Mouse (Mus musculus) CH12F3 (cell line): ENCODE measurements around the gene Crb3.
"Not testable (repeated sequence)": the region's sequence is repeated elsewhere in the genome, so short reads cannot be mapped to it uniquely, and the experiment has no call there.

Source experiments
- in situ Hi-C: fragments of 300-500 bp; cut with MboI; formaldehyde crosslinking; loops from 2 replicates; pipeline ENCODE4 v1.14.3; 2020; ENCODE audit warnings: low sequenced_read_pairs

The Crb3 gene

DNA sequence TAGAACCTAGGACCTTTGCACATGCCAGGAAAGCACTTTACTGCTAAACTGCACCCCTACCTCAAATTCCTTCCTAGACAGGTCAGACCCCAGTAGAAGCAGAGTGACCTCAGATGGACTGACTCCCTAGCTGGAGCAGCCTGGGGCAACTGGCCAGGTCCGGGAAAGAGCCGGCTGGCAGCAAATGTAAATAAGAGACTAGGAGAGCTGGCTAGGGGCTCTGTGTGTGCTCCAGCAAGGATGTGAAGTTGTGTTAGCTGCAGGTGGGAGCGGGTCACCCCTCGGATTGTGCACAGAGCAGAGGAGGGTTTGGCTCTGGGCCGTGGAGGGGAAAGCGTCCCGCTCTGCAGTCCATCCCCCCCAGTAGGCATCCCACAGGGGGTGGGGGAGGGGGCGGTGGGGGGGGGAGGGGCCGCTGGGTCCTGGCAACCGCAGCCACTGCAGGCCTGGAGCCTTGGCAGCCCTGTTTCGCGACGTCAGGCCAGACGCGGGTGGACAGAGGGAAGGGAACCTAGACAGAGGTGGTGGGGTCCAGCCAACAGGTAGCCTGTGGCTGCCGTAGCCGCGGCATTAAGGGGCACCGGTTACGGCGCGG lies at the start of gene Crb3:
Gene Crb3 (plus strand): TSS at position 215 of the 595 bp plus-strand sequence.
- in situ Hi-C loops: no loop called here

DNA sequence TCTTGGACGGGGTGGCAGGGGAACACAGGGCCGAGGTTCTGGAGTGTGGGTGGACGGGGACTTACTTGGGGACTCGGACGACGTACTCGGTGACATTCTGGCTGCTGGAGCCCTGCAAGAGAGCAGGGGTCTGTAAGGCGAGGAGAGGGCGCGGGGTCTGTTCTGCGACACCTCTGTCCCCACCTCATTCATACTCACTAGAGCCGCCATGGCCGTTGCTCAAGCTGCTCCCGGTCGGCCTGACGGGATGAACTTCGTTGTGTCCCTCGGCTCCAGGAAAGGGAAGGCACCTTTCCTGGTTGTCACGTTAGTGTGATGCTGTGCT lies 48.0 kb upstream of the Crb3 start:
- in situ Hi-C loops: no loop called here

DNA sequence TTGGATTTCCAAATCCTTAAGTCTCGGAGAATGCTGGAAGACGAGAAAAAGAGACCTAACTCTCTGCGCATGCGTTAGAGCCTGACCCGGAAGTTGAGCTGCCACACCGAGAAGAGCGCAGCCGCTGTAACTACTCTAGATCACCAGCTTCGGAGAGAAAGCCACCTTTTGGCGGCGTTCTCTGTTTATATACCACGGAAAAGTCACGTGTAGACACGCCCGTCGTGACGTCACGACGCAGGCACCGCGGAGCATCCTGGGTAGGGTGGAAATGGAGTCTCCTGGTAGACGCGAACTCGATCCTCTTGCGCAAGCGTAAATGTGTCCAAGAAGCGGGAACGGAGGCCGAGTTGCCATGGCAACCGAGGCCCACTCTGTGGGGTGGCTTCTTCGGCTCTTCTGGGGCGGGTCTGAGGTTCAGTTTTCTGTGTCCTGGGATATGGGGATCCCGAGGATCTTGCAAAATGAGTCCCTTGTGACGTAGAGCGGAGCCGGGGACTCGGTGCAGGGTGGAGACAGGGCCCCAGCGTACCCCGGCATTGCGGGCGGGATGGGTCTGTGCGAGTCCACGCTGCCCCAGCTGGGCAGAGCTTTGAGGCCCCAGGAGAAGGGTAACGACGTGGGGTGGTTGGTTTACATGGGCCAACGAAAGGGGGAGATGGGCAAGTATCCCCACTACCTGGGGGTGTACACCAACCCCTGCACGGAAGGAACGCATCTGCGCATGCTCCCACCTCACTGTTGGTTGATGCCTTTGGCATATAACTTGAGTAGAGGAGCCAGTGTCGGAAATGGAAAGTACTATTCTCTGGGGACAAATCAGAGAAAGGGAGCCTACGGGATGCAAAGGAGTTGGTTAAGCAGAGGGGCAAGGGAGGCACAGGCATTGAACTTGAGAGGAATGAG lies 47.4 kb upstream of the Crb3 start, which contains the start of the genes Gtf2f1 and Gm17949:
Gene Gtf2f1 (minus strand): TSS at position 53 of the 906 bp plus-strand sequence.
Gene Gm17949 (plus strand): TSS at position 234 of the 906 bp plus-strand sequence.
- in situ Hi-C loops: no loop called here

DNA sequence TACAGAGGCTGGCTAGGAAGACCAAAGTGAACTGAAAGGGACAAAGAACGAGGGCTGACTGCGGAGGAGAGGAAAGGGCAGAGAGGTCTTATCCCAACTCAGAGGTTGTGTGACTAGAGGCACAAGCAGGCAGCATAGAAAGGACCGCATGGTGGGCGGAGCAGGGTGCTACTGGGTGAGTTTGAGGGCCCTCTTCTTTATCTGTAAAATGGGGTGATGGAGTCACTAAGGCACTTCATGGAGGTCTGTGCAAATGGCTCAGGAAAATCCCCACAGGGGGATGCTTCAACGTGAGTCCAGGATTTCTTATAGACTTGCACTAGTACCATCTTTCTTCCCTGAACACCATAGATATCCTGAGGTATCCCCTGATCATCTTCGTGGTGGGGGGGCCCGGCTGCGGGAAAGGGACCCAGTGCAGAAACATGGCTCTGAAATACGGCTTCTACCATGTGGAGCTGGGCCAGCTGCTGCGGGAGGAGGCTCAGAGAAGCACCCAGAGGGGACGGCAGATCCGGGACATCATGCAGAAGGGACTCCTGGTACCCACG lies 46.6 kb upstream of the Crb3 start:
- in situ Hi-C loops: no loop called here

DNA sequence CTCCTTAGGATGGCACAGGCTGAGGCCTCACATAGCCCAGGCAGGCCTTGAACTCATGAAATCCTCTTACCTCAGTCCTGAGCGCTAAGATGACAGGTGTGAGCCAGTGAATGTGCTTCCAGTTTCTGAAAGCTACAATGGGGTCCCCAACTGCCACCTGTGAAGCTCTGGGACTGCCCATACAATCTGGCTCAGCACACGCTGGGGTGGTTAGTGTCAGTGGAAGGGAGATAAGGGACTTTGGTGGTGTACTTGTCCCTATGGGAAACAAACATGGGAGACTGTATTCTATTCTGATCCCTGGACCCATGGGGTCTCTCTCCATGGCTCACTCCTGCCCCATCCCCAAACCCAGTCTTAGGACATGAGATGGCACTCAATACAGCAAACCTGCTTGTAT lies 39.2 kb upstream of the Crb3 start:
- in situ Hi-C loops: no loop called here

DNA sequence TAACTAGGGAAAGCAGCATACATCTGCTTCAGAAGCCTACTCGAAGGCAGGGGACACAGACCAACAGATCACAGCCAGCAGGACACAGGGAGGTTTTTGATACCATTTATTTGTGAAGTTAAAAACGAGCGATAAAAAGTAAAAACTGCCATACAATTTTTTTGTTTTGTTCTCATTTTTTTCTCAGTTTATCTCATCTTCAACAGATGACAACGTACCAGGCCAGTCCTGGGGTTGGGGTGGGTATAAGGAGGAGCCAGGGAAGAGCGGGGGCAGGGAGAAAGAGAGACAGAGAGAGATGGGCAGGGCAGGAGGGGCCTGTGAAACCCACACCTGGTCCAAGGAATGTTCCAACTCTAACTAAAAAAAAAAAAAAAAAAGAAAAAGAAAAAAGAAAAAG lies 37.9 kb upstream of the Crb3 start:
- in situ Hi-C loops: no loop called here

DNA sequence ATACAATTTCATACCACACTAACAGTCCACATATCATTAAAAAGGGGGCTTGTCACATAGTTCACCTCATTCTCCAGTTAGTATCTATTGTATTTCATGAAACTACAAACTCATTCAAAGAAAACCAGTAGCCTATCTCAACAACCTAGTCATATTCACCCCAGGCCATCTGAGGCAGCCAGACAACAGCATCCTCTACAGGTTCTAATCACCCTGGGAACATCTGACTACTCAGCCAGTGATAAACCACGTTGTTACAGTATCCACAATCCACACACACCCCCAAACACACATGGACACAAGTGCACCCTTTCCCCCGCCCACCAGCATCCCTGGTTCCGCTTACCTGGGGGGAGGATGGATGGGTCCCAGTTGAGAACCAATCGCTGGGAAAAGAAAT lies 31.4 kb upstream of the Crb3 start:
- in situ Hi-C loops: no loop called here

DNA sequence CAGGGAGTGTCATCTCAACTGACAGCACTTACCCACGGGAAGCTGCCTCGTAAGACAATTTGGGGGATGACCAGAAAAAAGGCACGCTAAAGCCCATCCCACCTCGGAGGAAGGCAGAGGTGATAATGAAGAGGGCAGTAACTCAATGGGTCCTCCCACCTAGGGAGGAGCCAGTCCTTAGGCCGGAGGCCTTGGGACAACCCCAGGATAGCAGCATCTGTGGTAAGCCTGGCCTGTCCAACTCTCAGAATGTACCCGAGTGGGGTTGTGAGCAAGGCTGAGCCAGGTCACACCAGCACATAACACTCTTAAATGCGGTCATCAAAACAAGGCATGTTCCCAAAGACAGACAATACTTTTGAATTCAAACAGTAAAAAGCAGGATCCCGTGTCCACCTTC lies 29.2 kb upstream of the Crb3 start:
- in situ Hi-C loops: no loop called here

DNA sequence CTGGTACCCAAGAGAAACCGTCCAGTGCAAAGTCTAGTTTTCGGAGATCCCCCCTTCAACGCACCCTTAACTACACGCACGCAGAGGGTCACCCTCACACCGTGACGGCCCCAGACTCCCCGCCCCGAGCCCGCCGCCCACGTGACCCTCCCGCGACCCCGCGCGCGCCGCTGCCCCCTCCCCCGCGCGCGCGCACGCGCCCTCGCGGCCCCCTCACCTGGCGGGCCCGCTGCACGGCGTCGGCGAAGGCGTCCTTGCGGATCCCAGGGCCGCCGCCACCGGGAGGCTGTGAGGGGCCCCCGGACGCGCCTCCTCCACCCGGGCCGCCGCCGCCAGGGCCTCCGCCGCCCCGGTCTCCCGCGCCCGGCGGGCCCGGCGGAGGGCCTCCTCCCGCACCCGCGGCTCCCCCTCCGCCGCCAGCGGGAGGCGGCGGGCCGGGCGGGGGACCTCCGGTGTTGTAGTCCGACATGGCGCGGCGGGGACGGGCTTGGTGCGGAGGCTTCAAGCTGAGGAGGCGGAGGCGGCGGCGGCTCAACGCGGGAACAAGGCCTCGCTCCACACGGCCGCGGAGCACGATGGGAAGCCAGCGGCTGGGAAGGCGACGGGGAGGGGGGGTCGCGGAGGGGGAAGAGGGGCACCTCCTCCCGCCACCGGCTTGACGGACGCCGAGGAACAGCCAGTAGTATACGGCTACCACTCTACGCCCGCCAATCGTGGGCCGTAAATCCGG lies 27.8 kb upstream of the Crb3 start, which contains the start of gene Khsrp:
Gene Khsrp (minus strand): TSS at position 592 of the 730 bp plus-strand sequence.
- in situ Hi-C loops: no loop called here

DNA sequence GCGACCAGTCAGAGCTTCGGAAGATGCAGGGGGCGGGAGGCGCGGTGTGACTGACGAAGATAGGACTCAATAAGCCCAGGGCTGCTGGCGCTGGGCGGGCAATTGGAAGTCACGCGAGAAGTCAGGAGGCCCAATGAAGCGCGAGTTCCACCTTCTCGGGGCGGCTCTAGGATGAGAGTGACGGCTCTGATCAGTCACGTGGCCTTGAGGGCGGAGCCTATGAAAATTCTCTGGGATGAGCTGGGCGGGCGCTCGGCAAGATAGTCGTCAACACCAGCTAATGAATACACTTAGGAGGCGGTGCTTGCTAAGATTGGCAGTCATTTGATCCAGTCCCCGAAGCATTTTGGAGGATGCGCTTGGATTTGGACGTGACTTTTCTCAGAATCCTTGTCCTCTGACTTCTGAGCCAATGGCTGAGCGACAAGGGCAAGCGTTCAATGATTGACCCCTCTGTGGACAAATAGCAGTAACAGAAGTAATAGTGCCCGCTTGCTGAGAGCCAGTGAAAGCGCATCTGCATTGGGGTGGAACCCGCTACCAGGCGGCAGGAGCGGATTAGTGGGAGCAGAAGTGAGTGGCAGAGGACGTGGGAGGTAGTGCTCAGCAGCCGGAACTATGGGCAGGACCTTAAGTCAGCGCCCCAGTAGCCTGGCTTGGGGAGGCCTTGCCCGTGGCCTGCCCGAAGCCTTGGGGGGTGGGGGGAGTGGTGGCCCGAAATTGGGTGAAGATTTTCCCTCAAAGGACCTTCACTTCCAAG lies 27.1 kb upstream of the Crb3 start:
- in situ Hi-C loops: no loop called here

DNA sequence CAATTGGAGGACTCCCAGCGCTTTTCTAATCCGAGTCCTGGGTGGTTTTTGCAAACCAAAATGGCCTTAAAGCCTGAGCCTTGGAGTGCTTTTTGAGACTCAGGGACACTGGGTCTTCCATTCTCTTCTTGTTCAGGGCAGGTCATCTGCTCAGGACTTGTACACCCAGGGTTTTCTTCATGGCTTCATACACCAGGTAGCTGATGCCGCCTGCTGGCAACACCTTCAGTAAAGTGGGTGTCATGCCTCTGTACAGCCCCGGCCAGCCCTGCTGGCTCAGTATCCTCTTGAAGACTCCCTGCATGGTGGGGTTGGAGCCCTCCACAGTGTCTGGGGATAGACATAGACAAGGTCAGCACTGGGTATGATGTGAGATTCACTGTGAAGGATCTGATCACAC lies 26.1 kb upstream of the Crb3 start:
- in situ Hi-C loops: no loop called here

DNA sequence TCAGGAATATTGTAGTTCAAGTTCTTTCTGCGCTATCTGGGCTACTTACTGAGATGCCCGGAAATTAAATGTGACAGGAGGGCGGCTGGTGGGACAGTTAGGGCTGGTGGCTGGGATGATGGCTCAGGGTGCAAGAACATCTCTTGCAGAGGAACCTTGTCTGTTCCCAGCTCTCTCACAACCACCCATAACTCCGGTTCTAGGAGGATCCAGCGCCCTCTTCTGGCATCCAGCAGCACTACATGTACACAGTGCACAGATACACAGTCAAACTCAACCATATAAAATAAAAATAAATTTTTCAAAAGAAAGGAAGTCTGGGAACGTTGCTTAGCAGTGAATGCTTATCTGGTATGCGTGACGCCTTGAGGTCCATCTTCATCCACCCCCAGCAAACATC lies 19.9 kb upstream of the Crb3 start:
- in situ Hi-C loops: no loop called here

DNA sequence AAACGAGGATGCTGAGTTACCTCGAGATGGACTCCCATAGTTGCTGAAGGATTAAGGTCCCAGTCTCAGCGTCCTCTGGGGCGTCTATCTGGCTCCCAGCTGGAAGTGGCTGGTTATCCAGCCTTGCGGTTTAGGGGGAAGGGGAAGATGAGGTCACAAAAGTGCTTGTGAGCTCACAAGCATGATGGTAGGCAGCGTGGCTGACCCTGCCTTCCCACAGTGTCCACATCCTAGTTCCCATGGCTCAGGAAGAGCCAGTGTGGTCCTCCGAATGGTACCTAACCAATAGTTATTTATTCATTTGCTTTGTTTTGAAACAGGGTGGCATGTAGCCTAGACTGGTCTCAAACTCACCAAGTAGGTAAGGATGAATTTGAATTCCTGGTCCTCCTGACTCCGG lies 17.4 kb upstream of the Crb3 start, which contains the start of gene Slc25a41:
Gene Slc25a41 (minus strand): TSS at position 101 of the 400 bp plus-strand sequence.
- in situ Hi-C loops: no loop called here

DNA sequence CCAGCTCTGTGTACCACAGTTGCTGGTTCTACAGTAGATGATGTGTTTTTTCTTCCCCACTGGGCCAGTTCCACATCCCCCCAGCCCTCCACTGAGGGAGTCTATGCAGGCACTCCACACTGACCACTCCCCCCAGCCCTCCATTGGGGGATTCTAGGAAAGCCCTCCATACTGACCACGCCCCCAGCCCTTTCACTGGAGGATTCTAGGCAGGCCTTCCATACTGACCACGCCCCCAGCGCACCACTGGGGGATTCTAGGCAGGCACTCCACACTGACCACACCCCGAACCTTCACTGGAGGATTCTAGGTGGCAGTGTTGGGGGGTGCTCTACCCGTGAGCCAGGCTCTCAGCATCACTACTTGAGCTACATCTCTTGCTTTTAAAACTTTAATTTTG lies 11.5 kb upstream of the Crb3 start:
- in situ Hi-C loops: no loop called here

DNA sequence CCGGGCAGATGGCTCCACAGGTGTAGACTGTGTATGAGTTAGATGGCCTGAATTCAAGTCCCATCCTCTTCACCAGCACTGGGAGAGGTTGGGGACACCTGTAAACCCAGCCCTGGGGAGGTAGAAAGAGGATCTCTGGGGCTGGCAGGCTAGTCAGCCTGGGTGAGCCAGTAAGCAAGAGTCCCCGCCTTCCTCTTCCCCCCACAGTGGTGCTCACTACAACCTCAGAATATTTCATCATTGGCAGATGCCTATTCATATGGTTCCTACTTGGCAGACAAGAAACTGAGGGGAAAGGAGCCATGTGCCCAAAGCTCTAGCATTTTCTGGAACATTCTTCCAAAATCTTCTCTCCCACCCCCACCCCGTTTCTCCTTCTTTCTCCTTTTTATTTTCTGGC lies 10.1 kb upstream of the Crb3 start:
- in situ Hi-C loops: no loop called here

DNA sequence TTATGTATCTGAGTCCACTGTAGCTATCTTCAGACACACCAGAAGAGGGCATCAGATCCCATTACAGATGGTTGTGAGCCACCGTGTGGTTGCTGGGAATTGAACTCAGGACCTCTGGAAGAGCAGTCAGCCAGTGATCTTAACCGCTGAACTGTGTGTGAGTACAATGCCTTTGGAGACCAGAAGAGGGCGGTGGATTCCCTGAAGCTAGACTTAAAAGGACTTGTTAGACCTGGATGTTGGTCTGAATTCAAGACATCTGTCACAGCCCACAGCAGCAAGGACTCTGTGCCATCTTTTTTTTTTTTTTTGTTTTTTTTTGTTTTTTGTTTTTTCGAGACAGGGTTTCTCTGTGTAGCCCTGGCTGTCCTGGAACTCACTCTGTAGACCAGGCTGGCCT lies 7.2 kb upstream of the Crb3 start:
- in situ Hi-C loops: not testable (repeated sequence)

DNA sequence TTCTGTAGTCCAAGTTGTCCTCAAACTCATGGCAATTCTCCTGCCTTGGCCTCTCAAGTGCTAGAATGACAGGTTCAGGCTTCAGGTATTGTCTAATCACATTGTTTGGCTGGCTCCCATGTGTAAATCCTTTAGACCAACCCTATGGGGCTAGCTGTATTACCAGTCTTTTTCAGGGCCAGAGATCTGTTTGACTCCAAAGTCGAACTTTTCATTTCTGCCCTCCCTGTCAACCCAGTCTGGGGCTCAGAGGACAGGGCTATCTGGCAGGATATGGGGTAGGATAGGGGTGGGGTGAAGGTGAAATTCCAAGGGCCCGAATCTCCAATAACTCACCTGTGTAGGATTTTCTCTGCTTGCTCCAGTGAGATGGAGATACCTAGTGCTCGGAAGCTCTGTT lies 2.7 kb upstream of the Crb3 start:
- in situ Hi-C loops: no loop called here

DNA sequence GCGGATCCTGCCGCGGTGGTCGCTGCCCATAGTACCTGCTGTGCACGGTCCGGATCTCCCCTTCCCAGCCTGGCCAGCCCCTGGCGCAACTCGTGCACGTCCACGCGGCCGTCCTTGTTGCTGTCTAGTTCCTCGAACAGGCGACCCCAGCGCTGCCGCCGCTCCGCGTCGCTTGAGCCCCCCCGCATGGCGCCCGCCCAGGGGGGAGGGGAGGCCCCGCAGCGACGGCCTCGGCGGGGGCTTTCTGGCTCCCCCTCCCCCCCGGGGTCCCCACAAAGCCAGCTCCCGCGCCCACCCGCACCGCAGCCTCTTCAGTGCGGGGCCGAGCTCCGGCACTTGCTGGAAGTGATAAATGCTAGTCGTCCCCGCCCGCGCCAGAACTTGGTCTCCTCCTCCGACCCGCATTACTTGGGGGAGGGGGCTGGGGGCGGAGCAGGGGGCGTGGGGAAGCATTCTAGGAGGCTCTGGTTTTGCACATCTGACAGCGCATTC lies 627 bp downstream of the Crb3 start, which contains the start of gene Slc25a23:
Gene Slc25a23 (minus strand): TSS at position 378 of the 492 bp plus-strand sequence.
- in situ Hi-C loops: no loop called here

DNA sequence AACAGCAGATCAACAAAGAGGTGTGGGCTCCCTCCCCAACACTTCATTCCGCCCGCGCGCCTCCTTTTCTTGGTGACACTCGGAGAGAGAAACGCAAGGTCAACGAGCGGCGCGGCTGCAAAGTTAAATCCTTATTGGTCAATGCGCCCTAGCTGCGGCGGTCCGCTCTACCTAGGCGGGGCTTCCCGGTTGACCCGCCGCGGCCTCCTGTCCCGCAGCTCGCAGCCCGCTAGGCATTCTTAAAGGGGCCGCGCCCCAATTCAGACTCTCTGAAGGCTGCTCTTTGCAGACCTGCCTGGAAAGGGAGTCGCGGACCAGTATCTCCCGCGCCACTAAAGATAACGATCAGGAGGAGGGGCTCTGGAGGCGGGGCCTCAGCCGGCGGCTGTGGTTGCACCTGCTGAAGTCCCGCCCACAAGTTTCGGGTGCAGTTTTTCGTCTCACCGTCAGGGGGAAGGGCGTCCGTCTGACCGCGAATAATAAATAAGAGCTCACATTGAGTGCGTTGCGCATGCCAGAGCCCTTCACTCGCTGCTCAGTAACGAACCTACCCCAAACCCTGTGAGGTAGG lies 1.4 kb downstream of the Crb3 start:
- in situ Hi-C loops: no loop called here

DNA sequence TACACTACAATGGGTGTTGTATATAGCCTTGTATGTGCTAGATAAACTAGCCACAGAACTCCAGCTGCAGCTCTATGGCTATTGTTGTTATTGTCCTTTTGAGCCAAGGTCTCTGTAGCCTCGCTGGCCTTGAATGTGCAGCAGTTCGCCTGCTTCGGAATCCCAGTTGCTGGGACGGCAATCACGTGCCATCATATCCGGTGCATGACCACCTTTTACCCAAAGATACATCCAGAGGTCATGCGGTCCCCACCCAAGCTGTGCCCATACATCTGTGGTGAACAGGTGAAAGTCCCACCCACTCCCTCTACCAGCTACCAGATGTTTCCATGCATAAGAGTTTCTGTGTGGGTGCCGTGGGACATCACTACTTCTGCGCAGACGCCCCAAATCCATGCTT lies 2.2 kb downstream of the Crb3 start:
- in situ Hi-C loops: no loop called here
